Mouse (Mus musculus) liver, embryonic 16.5 days (tissue): ENCODE data around the gene Slc22a7. TPM values are rescaled to one million over a fixed set of nuclear protein-coding genes. Genes with fewer than 3 reads are reported as not detected.

Experiments
- polyA plus RNA-seq: library from polyadenylated mRNA; unstranded; fragments of >200 nt; fragmentation: Nextera tagmentation; extraction: Ambion mirVana; gene quantifications from 2 replicates; pipeline ENCODE4 v1.2.1, GENCODE M21; 2015

Gene Slc22a7
- polyA plus RNA-seq, 1 experiment from 2014 or later, result 0.06 TPM

Other genes with a start within 250 kb of the Slc22a7 start
- 14.4 and 15.2 TPM in 2 replicates for gene Polh, start 235.8 kb downstream of the Slc22a7 start, polyA plus RNA-seq
- 13.5 and 13.7 TPM in 2 replicates for gene Xpo5, start 235.7 kb downstream of the Slc22a7 start, polyA plus RNA-seq
- gene Polr1c, start 190.4 kb downstream of the Slc22a7 start, polyA plus RNA-seq, result 26.2 and 28.7 TPM in 2 replicates
- gene Yipf3, start 190.4 kb downstream of the Slc22a7 start, polyA plus RNA-seq, result 50.5 and 52.5 TPM in 2 replicates
- gene Lrrc73, start 184.9 kb downstream of the Slc22a7 start, polyA plus RNA-seq, result 0.08 TPM in 1 of 2 replicates, not detected in the other
- 8.9 and 10.9 TPM in 2 replicates for gene Tjap1, start 155.4 kb downstream of the Slc22a7 start, polyA plus RNA-seq
- 0.06 and 0.07 TPM in 2 replicates for gene Dlk2, start 141.0 kb downstream of the Slc22a7 start, polyA plus RNA-seq
- 1.7 and 2.0 TPM in 2 replicates for gene Abcc10, start 110.1 kb downstream of the Slc22a7 start, polyA plus RNA-seq
- 0.78 and 1.3 TPM in 2 replicates for gene Zfp318, start 54.7 kb downstream of the Slc22a7 start, polyA plus RNA-seq
- not detected in 2 replicates for gene Crip3, start 9.5 kb downstream of the Slc22a7 start, polyA plus RNA-seq
- gene Ttbk1, start 49.2 kb upstream of the Slc22a7 start, polyA plus RNA-seq, result not detected in 2 replicates
- gene Dnph1, start 58.3 kb upstream of the Slc22a7 start, polyA plus RNA-seq, result 12.7 and 15.6 TPM in 2 replicates
- 0.60 and 0.76 TPM in 2 replicates for gene Cul9, start 107.9 kb upstream of the Slc22a7 start, polyA plus RNA-seq
- gene Srf, start 117.7 kb upstream of the Slc22a7 start, polyA plus RNA-seq, result 1.8 and 2.0 TPM in 2 replicates
- gene Ptk7, start 191.0 kb upstream of the Slc22a7 start, polyA plus RNA-seq, result 8.4 and 9.4 TPM in 2 replicates
- 10.0 and 12.2 TPM in 2 replicates for gene Klc4, start 207.6 kb upstream of the Slc22a7 start, polyA plus RNA-seq
- 58.1 and 67.0 TPM in 2 replicates for gene Mrpl2, start 207.8 kb upstream of the Slc22a7 start, polyA plus RNA-seq
- gene Cul7, start 211.9 kb upstream of the Slc22a7 start, polyA plus RNA-seq, result 10.7 and 11.6 TPM in 2 replicates
- 17.4 and 18.9 TPM in 2 replicates for gene Rrp36, start 235.9 kb upstream of the Slc22a7 start, polyA plus RNA-seq
- 50.1 and 50.6 TPM in 2 replicates for gene Mea1, start 240.3 kb upstream of the Slc22a7 start, polyA plus RNA-seq
- gene Klhdc3, start 242.5 kb upstream of the Slc22a7 start, polyA plus RNA-seq, result 51.6 and 52.0 TPM in 2 replicates